Mouse (Mus musculus): ENCODE results near the gene Phtf1. TPM values are rescaled to one million over a fixed set of nuclear protein-coding genes. Genes with fewer than 3 reads are reported as not detected.

Phtf1 gene
- total and polyA plus RNA-seq, 2 experiments = 1.2 to 5.2 TPM

- no peaks in the 10 kb centered on the region for H3K27me3 ChIP-seq (ENCODE audit: control insufficient read depth, insufficient read depth, low read length)
- H3K36me3 ChIP-seq (ENCODE audit: control insufficient read depth, insufficient read depth, low read length) = peaks cover 11% of the 10 kb centered on the region
- DNase-seq (ENCODE audit: extremely low read depth, low read depth, low spot score) = no peak
- no peak overlapping the region for H3K4me3 ChIP-seq (ENCODE audit: insufficient read depth, low read depth, low read length)
- TF ChIP-seq CTCF (IDR thresholded peaks at IDR 0.05; ENCODE audit: low read depth, low read length) = no peak
- no peak for TF ChIP-seq POLR2A (IDR thresholded peaks at IDR 0.05; ENCODE audit: extremely low read depth, insufficient read depth, low read length)
- H3K9ac ChIP-seq (ENCODE audit: low read depth, low read length) = no peak overlapping the region
- no peaks in the 10 kb centered on the region for H3K79me2 ChIP-seq (ENCODE audit: control insufficient read depth, insufficient read depth, low read length)
- no peak overlapping the region for H3K27ac ChIP-seq (replicated peaks; ENCODE audit: insufficient read depth, low read depth, low read length)
- no peaks in the 10 kb centered on the region for H3K4me1 ChIP-seq (ENCODE audit: control insufficient read depth, insufficient read depth, low read length)
- WGBS = 59% methylated on average over 2 of the region's 2 CpGs
These were observed 17.3 kb downstream of the Phtf1 start for GRCm38 (mm10) chr3:103985194-103985593.

GRCm38 (mm10) chr3:103987831-103988432 lies 20.0 kb downstream of the Phtf1 start:
- Histone ChIP-seq H3K4me1 (ENCODE audit: control insufficient read depth, insufficient read depth, low read length) (no peaks in the 10 kb centered on the region), H3K27ac (replicated peaks; ENCODE audit: insufficient read depth, low read depth, low read length) (no peak overlapping the region), H3K9ac (ENCODE audit: low read depth, low read length) (no peak overlapping the region), H3K36me3 (ENCODE audit: control insufficient read depth, insufficient read depth, low read length) (peaks cover 18% of the 10 kb centered on the region), H3K27me3 (ENCODE audit: control insufficient read depth, insufficient read depth, low read length) (no peaks in the 10 kb centered on the region), H3K4me3 (ENCODE audit: insufficient read depth, low read depth, low read length) (no peak overlapping the region), H3K79me2 (ENCODE audit: control insufficient read depth, insufficient read depth, low read length) (no peaks in the 10 kb centered on the region)
- WGBS = 75% methylated on average over 5 of the region's 5 CpGs
- no peak for DNase-seq (ENCODE audit: extremely low read depth, low read depth, low spot score)
- TF ChIP-seq POLR2A (IDR thresholded peaks at IDR 0.05; ENCODE audit: extremely low read depth, insufficient read depth, low read length) (no peak), CTCF (IDR thresholded peaks at IDR 0.05; ENCODE audit: low read depth, low read length) (no peak)

GRCm38 (mm10) chr3:103989352-103989751 lies 21.4 kb downstream of the Phtf1 start:
- peaks cover 18% of the 10 kb centered on the region for H3K36me3 ChIP-seq (ENCODE audit: control insufficient read depth, insufficient read depth, low read length)
- WGBS = 92% methylated on average over 4 of the region's 4 CpGs

DNA sequence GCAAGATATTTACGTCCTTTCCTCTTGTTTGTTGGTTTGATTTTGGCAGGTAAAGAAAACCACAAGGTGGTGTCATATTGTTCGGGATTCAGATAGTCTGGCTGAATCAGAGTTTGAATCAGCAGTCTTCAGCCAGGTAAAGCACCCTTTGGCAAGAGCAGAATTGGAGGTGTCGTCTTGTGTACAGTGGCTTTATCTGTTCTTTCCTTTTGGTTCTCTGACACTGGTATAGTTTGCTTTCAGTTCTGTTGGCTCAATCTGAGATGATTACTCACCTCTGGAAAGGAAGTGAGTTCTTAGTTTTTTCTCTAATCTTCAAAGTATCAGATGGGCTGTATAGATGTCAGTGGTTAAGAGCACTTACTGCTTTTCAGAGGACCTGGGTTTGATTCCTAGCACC lies 23.4 kb downstream of the Phtf1 start:
- WGBS = 93% methylated on average over 3 of the region's 3 CpGs
- no peak overlapping the region for H3K9ac ChIP-seq (ENCODE audit: low read depth, low read length)
- no peaks in the 10 kb centered on the region for H3K4me1 ChIP-seq (ENCODE audit: control insufficient read depth, insufficient read depth, low read length)
- H3K4me3 ChIP-seq (ENCODE audit: insufficient read depth, low read depth, low read length) = no peak overlapping the region
- DNase-seq (ENCODE audit: extremely low read depth, low read depth, low spot score) = no peak
- no peak for TF ChIP-seq CTCF (IDR thresholded peaks at IDR 0.05; ENCODE audit: low read depth, low read length)
- H3K27ac ChIP-seq (replicated peaks; ENCODE audit: insufficient read depth, low read depth, low read length) = no peak overlapping the region
- H3K27me3 ChIP-seq (ENCODE audit: control insufficient read depth, insufficient read depth, low read length) = no peaks in the 10 kb centered on the region
- peaks cover 19% of the 10 kb centered on the region for H3K36me3 ChIP-seq (ENCODE audit: control insufficient read depth, insufficient read depth, low read length)
- H3K79me2 ChIP-seq (ENCODE audit: control insufficient read depth, insufficient read depth, low read length) = no peaks in the 10 kb centered on the region

More at GRCm38 (mm10) chr3:103989352-103989751, 21.4 kb downstream of the Phtf1 start:
- Histone ChIP-seq H3K4me3 (ENCODE audit: insufficient read depth, low read depth, low read length) (no peak overlapping the region), H3K4me1 (ENCODE audit: control insufficient read depth, insufficient read depth, low read length) (no peaks in the 10 kb centered on the region), H3K79me2 (ENCODE audit: control insufficient read depth, insufficient read depth, low read length) (no peaks in the 10 kb centered on the region), H3K9ac (ENCODE audit: low read depth, low read length) (no peak overlapping the region), H3K27ac (replicated peaks; ENCODE audit: insufficient read depth, low read depth, low read length) (no peak overlapping the region), H3K27me3 (ENCODE audit: control insufficient read depth, insufficient read depth, low read length) (no peaks in the 10 kb centered on the region)
- no peak for TF ChIP-seq CTCF (IDR thresholded peaks at IDR 0.05; ENCODE audit: low read depth, low read length)
- no peak for TF ChIP-seq POLR2A (IDR thresholded peaks at IDR 0.05; ENCODE audit: extremely low read depth, insufficient read depth, low read length)
- no peak for DNase-seq (ENCODE audit: extremely low read depth, low read depth, low spot score)

DNA sequence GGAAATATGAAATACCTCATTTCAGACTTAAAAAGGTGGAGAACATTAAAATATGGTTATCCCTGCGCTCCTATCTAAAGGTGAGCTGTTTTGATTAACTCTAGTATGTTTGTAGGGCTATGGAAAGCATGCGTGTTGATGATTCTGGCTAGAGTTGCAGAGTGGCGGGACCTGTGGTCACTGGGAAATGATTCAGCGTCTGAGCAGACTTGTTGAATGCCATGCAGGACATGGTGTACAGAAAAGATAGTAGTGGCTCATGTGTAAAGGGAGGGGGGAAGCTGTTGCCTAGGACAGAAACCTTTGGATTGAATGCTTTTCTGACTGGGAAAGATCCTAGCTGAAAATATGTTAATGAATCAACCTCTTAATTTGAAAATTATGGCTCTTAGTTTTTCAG lies 30.8 kb downstream of the Phtf1 start:
- Histone ChIP-seq H3K27ac (replicated peaks; ENCODE audit: insufficient read depth, low read depth, low read length) (no peak overlapping the region), H3K4me1 (ENCODE audit: control insufficient read depth, insufficient read depth, low read length) (no peaks in the 10 kb centered on the region), H3K9ac (ENCODE audit: low read depth, low read length) (no peak overlapping the region), H3K79me2 (ENCODE audit: control insufficient read depth, insufficient read depth, low read length) (no peaks in the 10 kb centered on the region), H3K36me3 (ENCODE audit: control insufficient read depth, insufficient read depth, low read length) (peaks cover 12% of the 10 kb centered on the region), H3K4me3 (ENCODE audit: insufficient read depth, low read depth, low read length) (no peak overlapping the region), H3K27me3 (ENCODE audit: control insufficient read depth, insufficient read depth, low read length) (no peaks in the 10 kb centered on the region)
- TF ChIP-seq CTCF (IDR thresholded peaks at IDR 0.05; ENCODE audit: low read depth, low read length) (no peak), POLR2A (IDR thresholded peaks at IDR 0.05; ENCODE audit: extremely low read depth, insufficient read depth, low read length) (no peak)
- WGBS = 95% methylated on average over 4 of the region's 4 CpGs
- no peak for DNase-seq (ENCODE audit: extremely low read depth, low read depth, low spot score)

GRCm38 (mm10) chr3:104006896-104007466 lies 39.1 kb downstream of the Phtf1 start:
- H3K9ac ChIP-seq (ENCODE audit: low read depth, low read length) = no peak overlapping the region
- WGBS = 91% methylated on average over 8 of the region's 8 CpGs
- H3K4me3 ChIP-seq (ENCODE audit: insufficient read depth, low read depth, low read length) = no peak overlapping the region
- no peak for DNase-seq (ENCODE audit: extremely low read depth, low read depth, low spot score)
- no peaks in the 10 kb centered on the region for H3K27me3 ChIP-seq (ENCODE audit: control insufficient read depth, insufficient read depth, low read length)
- H3K79me2 ChIP-seq (ENCODE audit: control insufficient read depth, insufficient read depth, low read length) = no peaks in the 10 kb centered on the region
- TF ChIP-seq POLR2A (IDR thresholded peaks at IDR 0.05; ENCODE audit: extremely low read depth, insufficient read depth, low read length) (no peak), CTCF (IDR thresholded peaks at IDR 0.05; ENCODE audit: low read depth, low read length) (no peak)
- H3K4me1 ChIP-seq (ENCODE audit: control insufficient read depth, insufficient read depth, low read length) = no peaks in the 10 kb centered on the region
- H3K36me3 ChIP-seq (ENCODE audit: control insufficient read depth, insufficient read depth, low read length) = peaks cover 15% of the 10 kb centered on the region
- no peak overlapping the region for H3K27ac ChIP-seq (replicated peaks; ENCODE audit: insufficient read depth, low read depth, low read length)

Measured in liver, adult 2 months (tissue).